Mouse (Mus musculus): ENCODE data around the gene Zfp710.
"Not testable (repeated sequence)": the region's sequence is repeated elsewhere in the genome, so short reads cannot be mapped to it uniquely, and the experiment has no call there.

The Zfp710 gene

GRCm38 (mm10) chr7:80026990-80027635 is 2.5 kb downstream of the Zfp710 start:
- DNase-seq = peak; percentile 61 to 70

- DNase-seq = peak in 1 of 2 experiments; percentile 21
These were observed 3.2 kb downstream of the Zfp710 start for GRCm38 (mm10) chr7:80027636-80028417.

- DNase-seq = no peak
These were observed 3.8 kb downstream of the Zfp710 start for GRCm38 (mm10) chr7:80028418-80028720.

GRCm38 (mm10) chr7:80030009-80030408 is 5.4 kb downstream of the Zfp710 start:
- DNase-seq = no peak

- no peak for DNase-seq
These were observed 5.9 kb downstream of the Zfp710 start for GRCm38 (mm10) chr7:80030486-80030885.

- no peak for DNase-seq
These were observed 6.4 kb downstream of the Zfp710 start for GRCm38 (mm10) chr7:80030987-80031386.

GRCm38 (mm10) chr7:80031478-80031877 is 6.9 kb downstream of the Zfp710 start:
- DNase-seq = no peak

- DNase-seq = no peak
These were observed 7.8 kb downstream of the Zfp710 start for GRCm38 (mm10) chr7:80032216-80033052.

- no peak for DNase-seq
These were observed 8.6 kb downstream of the Zfp710 start for GRCm38 (mm10) chr7:80033064-80033717.

GRCm38 (mm10) chr7:80033771-80034170 is 9.2 kb downstream of the Zfp710 start:
- no peak for DNase-seq

- DNase-seq = no peak
These were observed 10.5 kb downstream of the Zfp710 start for GRCm38 (mm10) chr7:80035086-80035485.

GRCm38 (mm10) chr7:80035748-80036147 is 11.1 kb downstream of the Zfp710 start:
- no peak for DNase-seq

- DNase-seq = no peak
These were observed 15.1 kb downstream of the Zfp710 start for GRCm38 (mm10) chr7:80039699-80040098.

- no peak for DNase-seq
These were observed 19.6 kb downstream of the Zfp710 start for GRCm38 (mm10) chr7:80044170-80044569.

GRCm38 (mm10) chr7:80047041-80047440 is 22.4 kb downstream of the Zfp710 start:
- no peak for DNase-seq

- no peak for DNase-seq
These were observed 25.1 kb downstream of the Zfp710 start for GRCm38 (mm10) chr7:80049746-80050145.

GRCm38 (mm10) chr7:80050382-80050781 is 25.8 kb downstream of the Zfp710 start:
- not testable (repeated sequence) for DNase-seq

- no peak for DNase-seq
These were observed 27.2 kb downstream of the Zfp710 start for GRCm38 (mm10) chr7:80051835-80052234.

- no peak for DNase-seq
These were observed 27.6 kb downstream of the Zfp710 start for GRCm38 (mm10) chr7:80052261-80052660.

- no peak for DNase-seq
These were observed 28.5 kb downstream of the Zfp710 start for GRCm38 (mm10) chr7:80053147-80053546.

- no peak for DNase-seq
These were observed 31.2 kb downstream of the Zfp710 start for GRCm38 (mm10) chr7:80055781-80056180.

GRCm38 (mm10) chr7:80057002-80057691 is 32.5 kb downstream of the Zfp710 start:
- DNase-seq = no peak

All from thymus, adult 18-20 months (tissue).